Mouse (Mus musculus) adrenal gland, postnatal 0 days (tissue): ENCODE data around the gene Btbd35f10. TPM values are rescaled to one million over a fixed set of nuclear protein-coding genes. Genes with fewer than 3 reads are reported as not detected.

ENCODE experiments used
- polyA plus RNA-seq: library from polyadenylated mRNA; unstranded; fragments of >200 nt; fragmentation: Nextera tagmentation; extraction: Ambion mirVana; gene quantifications from 2 replicates; pipeline ENCODE4 v1.2.1, GENCODE M21; 2015

The Btbd35f10 gene
- polyA plus RNA-seq, result not detected in 2 replicates

DNA sequence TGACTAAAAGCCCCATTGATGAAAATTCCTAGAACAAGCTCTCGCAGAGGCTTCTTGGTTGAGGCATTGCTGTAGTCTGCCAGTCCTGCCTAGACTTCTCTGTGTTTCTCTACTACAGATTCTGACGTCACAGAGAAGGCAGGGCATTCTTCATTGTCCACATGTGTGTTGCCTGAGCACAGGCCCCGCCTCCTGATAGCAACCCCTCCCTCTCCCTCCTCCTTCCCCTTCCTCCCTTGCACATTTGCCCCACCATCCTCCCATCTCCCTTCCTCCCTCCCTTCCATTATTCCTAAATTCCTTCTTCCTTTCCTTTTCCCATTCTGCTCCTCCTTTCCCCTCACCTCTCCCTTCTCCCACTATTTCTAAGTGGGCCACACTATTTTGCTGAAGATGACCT is at the start of gene Btbd35f10:
Gene Btbd35f10 (minus strand): TSS at position 101 of the 400 bp plus-strand sequence.

Other genes with a start within 250 kb of the Btbd35f10 start
- gene Btbd35f18, start 52.7 kb downstream of the Btbd35f10 start, polyA plus RNA-seq, result not detected in 2 replicates
- not detected in 2 replicates for gene Btbd35f16, start 204.1 kb upstream of the Btbd35f10 start, polyA plus RNA-seq